Mouse (Mus musculus): Measurements from ENCODE around the gene Sowahb. TPM values are rescaled to one million over a fixed set of nuclear protein-coding genes. Genes with fewer than 3 reads are reported as not detected.
"Not testable (repeated sequence)": the region's sequence is repeated elsewhere in the genome, so short reads cannot be mapped to it uniquely, and the experiment has no call there.

The Sowahb gene
- total RNA-seq, 2 experiments from 2014 or later: not detected

DNA sequence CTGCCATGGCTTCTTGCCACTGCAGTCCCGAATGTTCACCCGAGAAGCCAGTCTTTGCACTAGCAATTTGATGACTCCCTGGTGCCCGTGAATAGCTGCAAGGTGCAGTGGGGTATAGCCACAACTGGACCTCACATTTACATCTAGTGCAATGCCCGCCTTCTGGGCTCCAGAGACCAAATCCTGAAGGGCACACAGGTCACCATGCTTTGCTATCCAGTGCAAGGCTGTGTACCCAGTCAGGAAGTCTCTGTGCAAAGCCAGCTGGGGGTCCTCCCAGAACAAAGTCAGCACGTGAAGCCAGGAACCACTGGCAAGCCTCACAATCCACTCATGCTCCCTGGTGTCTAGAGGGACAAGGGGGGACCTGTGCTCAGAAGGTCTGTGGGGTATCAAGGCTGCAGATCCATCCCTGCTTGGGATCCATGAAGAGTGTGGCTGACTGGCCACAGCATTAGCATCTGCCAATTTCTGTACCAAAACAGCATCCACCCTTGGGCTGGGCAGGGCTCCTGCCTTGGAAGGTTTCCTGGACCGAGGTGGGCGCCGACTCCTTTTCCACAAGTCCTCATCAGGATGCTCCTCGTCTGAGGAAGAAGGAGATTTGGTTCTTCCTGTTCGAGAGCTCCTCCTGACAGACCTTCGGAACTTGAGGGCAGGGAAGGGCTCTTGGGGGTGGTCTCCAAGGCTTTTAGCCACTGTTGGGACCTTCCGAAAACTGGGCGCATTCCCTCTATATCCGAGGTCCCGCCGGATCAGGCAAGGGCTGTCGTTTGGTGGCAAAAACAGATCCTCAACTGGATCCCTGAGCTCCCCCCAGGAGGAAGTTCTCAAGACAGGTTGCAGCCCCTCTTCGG lies 1.8 kb downstream of the Sowahb start:
- no peak for DNase-seq

GRCm38 (mm10) chr5:93042031-93042430 lies 2.8 kb downstream of the Sowahb start:
- no peak for DNase-seq

- DNase-seq: no peak
Measured at GRCm38 (mm10) chr5:93041276-93041675, 3.5 kb downstream of the Sowahb start.

GRCm38 (mm10) chr5:93040095-93040494 lies 4.7 kb downstream of the Sowahb start:
- DNase-seq: no peak

DNA sequence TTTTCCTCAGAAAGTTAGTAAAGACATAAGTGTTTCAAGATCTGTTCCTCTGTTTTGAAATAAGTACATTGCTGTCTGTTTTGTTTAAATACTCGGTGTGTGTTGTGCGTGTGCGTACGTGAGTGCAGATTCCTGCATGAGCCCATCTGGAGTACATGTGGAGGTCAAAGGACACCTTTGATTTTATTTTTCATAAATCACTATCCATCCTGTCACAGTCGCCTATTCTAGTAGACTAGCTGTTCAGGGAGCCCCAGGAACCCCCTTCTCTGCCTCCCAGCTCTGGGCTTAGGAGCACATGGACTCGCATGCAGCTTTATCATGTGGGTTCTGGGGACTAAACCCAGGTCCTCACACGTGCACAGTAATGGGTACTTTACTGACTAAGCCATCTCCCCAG lies 8.6 kb downstream of the Sowahb start:
- no peak for DNase-seq

DNA sequence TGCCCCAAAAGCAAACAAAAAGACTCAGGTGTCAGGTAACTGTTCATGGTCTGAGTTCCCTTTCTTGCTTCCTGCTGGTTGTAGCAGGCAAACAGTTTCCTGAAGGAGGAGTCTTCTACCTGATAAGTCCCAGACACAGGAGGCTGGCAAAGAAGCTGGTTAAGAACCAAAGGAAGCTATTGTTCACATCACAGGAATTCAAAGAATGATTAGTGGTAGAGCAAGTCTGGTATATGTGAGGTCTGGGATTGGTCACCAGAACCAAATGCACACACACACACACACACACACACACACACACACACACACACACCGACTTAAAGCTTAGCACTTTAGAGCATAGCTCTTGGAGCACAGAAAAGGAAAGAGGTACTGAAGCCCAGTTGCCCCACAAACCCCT lies 9.5 kb downstream of the Sowahb start:
- no peak for DNase-seq

- no peak for DNase-seq
Measured at GRCm38 (mm10) chr5:93033087-93033870, 11.5 kb downstream of the Sowahb start.

- no peak for DNase-seq
Measured at GRCm38 (mm10) chr5:93032621-93033020, 12.2 kb downstream of the Sowahb start.

DNA sequence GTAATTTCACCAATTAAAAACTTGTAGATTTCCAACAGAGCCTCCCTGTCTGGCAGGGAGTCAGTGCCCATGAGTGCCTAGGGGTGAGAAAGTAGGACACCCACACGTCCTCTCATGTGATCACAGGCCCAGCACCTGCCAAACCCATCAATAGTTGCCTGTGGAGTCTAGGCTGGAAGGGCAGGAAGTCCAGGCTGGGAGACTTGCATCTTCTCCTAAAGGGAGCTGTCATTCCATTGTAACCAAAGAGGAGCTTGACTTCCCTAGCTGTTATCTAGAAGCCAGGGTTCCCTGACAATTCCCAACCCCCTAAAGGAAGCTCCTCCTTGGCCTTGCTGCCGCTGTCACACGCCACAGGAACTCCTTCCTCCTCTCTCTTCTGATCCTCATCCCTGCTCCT lies 14.0 kb downstream of the Sowahb start:
- DNase-seq: no peak

GRCm38 (mm10) chr5:93030411-93030810 lies 14.4 kb downstream of the Sowahb start:
- no peak for DNase-seq

DNA sequence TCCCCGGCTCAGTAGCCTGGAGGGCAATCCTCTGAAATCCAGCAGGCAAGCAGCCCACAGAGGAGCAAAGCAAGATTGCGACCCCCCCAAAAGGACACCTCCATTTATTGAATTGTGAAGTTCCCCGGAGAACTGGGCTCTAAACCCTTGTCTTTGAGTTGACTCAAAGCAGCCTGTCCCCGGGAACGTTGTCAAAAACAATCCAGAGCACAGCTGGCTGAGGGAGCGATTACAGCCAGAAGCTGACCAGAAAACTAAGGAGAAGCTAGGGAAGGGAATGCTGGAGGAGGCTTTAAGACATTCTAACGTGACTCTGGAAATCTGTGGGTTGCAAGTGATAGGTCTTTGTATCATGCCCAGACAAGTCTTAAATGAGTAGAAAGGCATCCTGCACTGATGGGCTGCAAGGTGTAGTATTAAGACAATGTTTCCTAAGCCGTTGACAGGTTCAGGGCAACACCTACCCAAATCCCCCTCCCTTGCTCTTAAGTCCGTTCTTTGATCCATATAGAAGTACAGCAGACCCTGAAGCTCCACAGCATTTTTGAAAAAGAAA lies 17.6 kb downstream of the Sowahb start:
- peak; percentile 37 for DNase-seq

- no peak for DNase-seq
Measured at GRCm38 (mm10) chr5:93026437-93027119, 18.2 kb downstream of the Sowahb start.

DNA sequence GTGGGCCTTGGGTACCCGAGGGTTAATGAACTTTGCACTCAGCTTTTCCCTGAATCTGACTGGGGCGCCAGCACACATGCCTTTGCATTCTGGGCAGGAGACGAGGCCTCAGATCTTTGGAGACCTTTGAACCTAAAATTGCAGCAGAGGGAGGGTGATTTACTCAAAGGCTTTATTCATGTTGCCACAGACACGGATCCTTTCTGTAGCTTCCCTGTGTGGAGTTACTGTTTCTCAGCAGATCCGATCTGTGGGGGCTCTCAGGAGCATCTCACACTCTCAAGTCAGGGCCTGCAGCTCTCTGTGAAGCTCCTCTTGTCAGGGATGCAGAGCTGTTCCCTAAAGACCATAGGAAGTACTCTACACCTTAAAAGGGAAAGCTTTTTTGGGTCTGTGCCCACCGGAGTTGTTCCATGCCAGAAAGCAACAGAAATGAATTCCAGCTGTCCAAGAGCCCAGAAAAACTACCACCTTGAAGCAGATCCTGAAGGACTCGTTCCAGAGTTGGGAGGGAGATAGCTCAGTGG lies 20.0 kb downstream of the Sowahb start:
- no peak for DNase-seq

DNA sequence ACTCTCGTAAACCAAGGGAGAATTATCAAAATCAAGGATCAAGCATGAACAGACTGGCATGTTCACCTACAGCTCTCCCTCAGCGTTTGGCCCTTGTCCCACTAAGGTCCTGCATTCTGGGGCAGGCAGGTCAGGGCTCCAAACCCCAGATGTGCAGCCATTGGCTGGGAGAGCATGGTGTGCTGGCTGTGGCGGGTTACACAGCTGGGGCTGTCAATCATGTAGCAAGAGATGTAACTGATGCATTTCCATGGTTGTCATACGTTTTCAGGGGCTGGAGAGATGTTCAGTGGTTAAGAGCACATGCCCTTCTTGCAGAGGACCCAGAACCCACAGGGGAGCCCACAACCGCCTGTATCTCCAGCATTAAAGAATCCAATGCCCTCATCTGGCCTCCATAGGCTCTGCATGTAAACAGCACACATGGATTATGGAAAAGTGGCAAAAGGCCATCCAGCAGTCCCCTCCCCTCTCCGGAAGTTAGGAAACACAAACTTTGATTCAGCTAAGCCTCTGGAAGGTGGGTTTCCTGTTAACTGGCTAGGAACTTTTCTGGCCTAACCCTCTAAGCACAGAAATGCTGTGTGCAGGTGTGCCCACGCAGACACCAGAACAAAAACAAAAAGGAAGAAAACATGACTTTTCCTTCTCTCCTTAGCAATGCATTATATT lies 22.6 kb downstream of the Sowahb start:
- DNase-seq: peak; percentile 21

DNA sequence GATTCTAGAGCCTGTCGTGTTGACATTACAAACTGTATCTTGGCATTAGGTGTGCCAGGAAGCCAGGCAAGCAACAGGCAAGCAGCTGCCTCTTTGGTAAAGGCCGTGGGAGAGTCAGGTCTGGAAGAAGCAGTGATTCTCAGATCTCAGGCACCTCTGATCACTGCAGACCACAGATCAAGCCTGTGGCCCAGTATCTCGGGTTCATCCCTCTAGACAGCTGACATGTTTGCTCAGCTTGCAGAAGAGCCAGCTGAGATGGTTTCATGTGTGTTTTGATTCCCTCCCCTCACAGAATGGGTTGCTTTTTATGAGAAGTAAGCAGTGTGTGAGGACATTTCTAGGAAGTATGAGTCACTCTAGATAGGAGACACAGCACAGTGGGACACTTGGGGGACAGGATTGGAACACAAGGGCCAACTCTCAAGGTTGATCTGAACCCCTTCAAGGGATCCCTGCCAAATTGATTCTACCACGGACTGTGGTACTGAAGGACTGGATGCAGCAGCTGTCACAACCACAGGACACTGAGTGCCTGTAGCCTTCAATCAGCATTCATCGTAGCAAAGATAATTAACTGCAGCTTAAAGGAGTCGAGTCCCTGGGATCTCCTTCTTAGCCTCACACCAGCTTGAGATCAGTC lies 24.7 kb downstream of the Sowahb start:
- DNase-seq: no peak

GRCm38 (mm10) chr5:93019207-93019606 lies 25.6 kb downstream of the Sowahb start:
- DNase-seq: not testable (repeated sequence)

GRCm38 (mm10) chr5:93017678-93018077 lies 27.1 kb downstream of the Sowahb start:
- no peak for DNase-seq

DNA sequence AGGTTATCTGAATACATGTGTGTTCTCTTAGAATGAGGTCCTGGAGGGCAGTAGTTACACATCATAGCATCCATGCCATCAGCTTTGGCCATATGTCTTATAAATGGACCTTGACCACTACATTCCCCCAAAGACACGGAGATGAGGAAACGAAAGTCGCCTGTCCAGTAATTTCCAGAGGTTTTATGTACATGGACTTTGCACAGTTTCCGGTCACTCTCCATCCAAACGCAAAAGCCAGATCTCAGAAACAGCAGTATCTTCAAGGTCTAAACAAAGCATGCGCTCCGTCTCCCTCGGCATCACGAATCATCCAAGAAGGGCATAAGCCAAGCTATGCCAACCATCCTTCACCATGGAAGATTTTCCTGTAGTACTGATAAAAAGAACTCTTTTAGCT lies 36.6 kb downstream of the Sowahb start:
- no peak for DNase-seq

GRCm38 (mm10) chr5:93005815-93006341 lies 38.9 kb downstream of the Sowahb start:
- DNase-seq: no peak

GRCm38 (mm10) chr5:93005229-93005814 lies 39.5 kb downstream of the Sowahb start:
- DNase-seq: peak; percentile 35
